Mouse (Mus musculus): ENCODE data around the gene Lman2l. TPM values are rescaled to one million over a fixed set of nuclear protein-coding genes. Genes with fewer than 3 reads are reported as not detected.

The Lman2l gene
- polyA plus RNA-seq (2015; fragmentation: Nextera tagmentation; extraction: Ambion mirVana), result 62.9 and 67.6 TPM in 2 replicates

GRCm38 (mm10) chr1:36444471-36445464, at the start of gene Lman2l:
Gene Lman2l, minus strand, starts transcription at chr1:36445271.
- Histone ChIP-seq H3K27ac (ENCODE audit: low read depth, low read length) (peak within 1 kb of the TSS; percentile 83), H3K9me3 (ENCODE audit: control insufficient read depth, low read length) (no peaks in the 10 kb centered on the region), H3K4me1 (ENCODE audit: control insufficient read depth, insufficient read depth, low read depth, low read length) (peaks cover 7% of the 10 kb centered on the region), H3K4me3 (ENCODE audit: low read length) (peak within 1 kb of the TSS; percentile 77), H3K36me3 (ENCODE audit: control insufficient read depth, insufficient read depth, low read length) (no peaks in the 10 kb centered on the region), H3K4me2 (ENCODE audit: low read length) (peak within 1 kb of the TSS; percentile 56), H3K9ac (ENCODE audit: low read depth, low read length) (peak within 1 kb of the TSS; percentile 80), H3K27me3 (replicated peaks; ENCODE audit: control insufficient read depth, insufficient read depth, low read length) (no peaks in the 10 kb centered on the region)
- WGBS, result under 1% methylated on average over 45 of the region's 57 CpGs
- ATAC-seq, result peak; percentile 100

GRCm38 (mm10) chr1:36493299-36493698, 48.2 kb upstream of the Lman2l start:
- H3K27ac ChIP-seq (ENCODE audit: low read depth, low read length), result no peak overlapping the region
- no peaks in the 10 kb centered on the region for H3K9me3 ChIP-seq (ENCODE audit: control insufficient read depth, low read length)
- H3K27me3 ChIP-seq (replicated peaks; ENCODE audit: control insufficient read depth, insufficient read depth, low read length), result no peaks in the 10 kb centered on the region
- H3K36me3 ChIP-seq (ENCODE audit: control insufficient read depth, insufficient read depth, low read length), result no peaks in the 10 kb centered on the region
- no peak overlapping the region for H3K4me3 ChIP-seq (ENCODE audit: low read length)
- 88% methylated on average over 6 of the region's 6 CpGs for WGBS
- H3K4me1 ChIP-seq (ENCODE audit: control insufficient read depth, insufficient read depth, low read depth, low read length), result peaks cover 2% of the 10 kb centered on the region; the same call in 1 of the 2 replicates
- no peak overlapping the region for H3K4me2 ChIP-seq (ENCODE audit: low read length)
- ATAC-seq, result no peak
- H3K9ac ChIP-seq (ENCODE audit: low read depth, low read length), result no peak overlapping the region

- H3K4me1 ChIP-seq (ENCODE audit: control insufficient read depth, insufficient read depth, low read depth, low read length), result peaks cover 2% of the 10 kb centered on the region; the same call in 1 of the 2 replicates
- H3K4me3 ChIP-seq (ENCODE audit: low read length), result no peak overlapping the region
- no peak overlapping the region for H3K4me2 ChIP-seq (ENCODE audit: low read length)
- H3K27ac ChIP-seq (ENCODE audit: low read depth, low read length), result no peak overlapping the region
- no peaks in the 10 kb centered on the region for H3K9me3 ChIP-seq (ENCODE audit: control insufficient read depth, low read length)
- H3K9ac ChIP-seq (ENCODE audit: low read depth, low read length), result no peak overlapping the region
- 52% methylated on average over 9 of the region's 9 CpGs for WGBS
- H3K27me3 ChIP-seq (replicated peaks; ENCODE audit: control insufficient read depth, insufficient read depth, low read length), result no peaks in the 10 kb centered on the region
- peak; percentile 70; the same call in 1 of the 2 replicates for ATAC-seq
- no peaks in the 10 kb centered on the region for H3K36me3 ChIP-seq (ENCODE audit: control insufficient read depth, insufficient read depth, low read length)
Measured at GRCm38 (mm10) chr1:36492416-36493139, 47.5 kb upstream of the Lman2l start.

GRCm38 (mm10) chr1:36489661-36490060, 44.6 kb upstream of the Lman2l start:
- no peak overlapping the region for H3K27ac ChIP-seq (ENCODE audit: low read depth, low read length)
- H3K4me3 ChIP-seq (ENCODE audit: low read length), result no peak overlapping the region
- H3K36me3 ChIP-seq (ENCODE audit: control insufficient read depth, insufficient read depth, low read length), result no peaks in the 10 kb centered on the region
- H3K4me2 ChIP-seq (ENCODE audit: low read length), result no peak overlapping the region
- WGBS, result 64% methylated on average over 6 of the region's 6 CpGs
- no peak for ATAC-seq
- no peak overlapping the region for H3K9ac ChIP-seq (ENCODE audit: low read depth, low read length)
- no peaks in the 10 kb centered on the region for H3K27me3 ChIP-seq (replicated peaks; ENCODE audit: control insufficient read depth, insufficient read depth, low read length)
- H3K4me1 ChIP-seq (ENCODE audit: control insufficient read depth, insufficient read depth, low read depth, low read length), result peaks cover 2% of the 10 kb centered on the region; the same call in 1 of the 2 replicates
- no peaks in the 10 kb centered on the region for H3K9me3 ChIP-seq (ENCODE audit: control insufficient read depth, low read length)

GRCm38 (mm10) chr1:36487111-36487510, 42.0 kb upstream of the Lman2l start:
- no peak overlapping the region for H3K4me2 ChIP-seq (ENCODE audit: low read length)
- no peaks in the 10 kb centered on the region for H3K9me3 ChIP-seq (ENCODE audit: control insufficient read depth, low read length)
- H3K27ac ChIP-seq (ENCODE audit: low read depth, low read length), result no peak overlapping the region
- no peaks in the 10 kb centered on the region for H3K4me1 ChIP-seq (ENCODE audit: control insufficient read depth, insufficient read depth, low read depth, low read length)
- no peak overlapping the region for H3K9ac ChIP-seq (ENCODE audit: low read depth, low read length)
- no peak overlapping the region for H3K4me3 ChIP-seq (ENCODE audit: low read length)
- WGBS, result 64% methylated on average over 9 of the region's 9 CpGs
- H3K36me3 ChIP-seq (ENCODE audit: control insufficient read depth, insufficient read depth, low read length), result no peaks in the 10 kb centered on the region
- ATAC-seq, result no peak
- no peaks in the 10 kb centered on the region for H3K27me3 ChIP-seq (replicated peaks; ENCODE audit: control insufficient read depth, insufficient read depth, low read length)

GRCm38 (mm10) chr1:36485080-36485479, 40.0 kb upstream of the Lman2l start:
- Histone ChIP-seq H3K9ac (ENCODE audit: low read depth, low read length) (no peak overlapping the region), H3K27me3 (replicated peaks; ENCODE audit: control insufficient read depth, insufficient read depth, low read length) (no peaks in the 10 kb centered on the region), H3K4me1 (ENCODE audit: control insufficient read depth, insufficient read depth, low read depth, low read length) (no peaks in the 10 kb centered on the region), H3K4me3 (ENCODE audit: low read length) (no peak overlapping the region), H3K4me2 (ENCODE audit: low read length) (no peak overlapping the region), H3K27ac (ENCODE audit: low read depth, low read length) (no peak overlapping the region), H3K9me3 (ENCODE audit: control insufficient read depth, low read length) (no peaks in the 10 kb centered on the region), H3K36me3 (ENCODE audit: control insufficient read depth, insufficient read depth, low read length) (no peaks in the 10 kb centered on the region)
- ATAC-seq, result no peak
- 76% methylated on average over 7 of the region's 7 CpGs for WGBS

GRCm38 (mm10) chr1:36483825-36484224, 38.8 kb upstream of the Lman2l start:
- Histone ChIP-seq H3K4me2 (ENCODE audit: low read length) (no peak overlapping the region), H3K4me3 (ENCODE audit: low read length) (no peak overlapping the region), H3K9ac (ENCODE audit: low read depth, low read length) (no peak overlapping the region), H3K9me3 (ENCODE audit: control insufficient read depth, low read length) (no peaks in the 10 kb centered on the region), H3K27me3 (replicated peaks; ENCODE audit: control insufficient read depth, insufficient read depth, low read length) (no peaks in the 10 kb centered on the region), H3K36me3 (ENCODE audit: control insufficient read depth, insufficient read depth, low read length) (no peaks in the 10 kb centered on the region), H3K4me1 (ENCODE audit: control insufficient read depth, insufficient read depth, low read depth, low read length) (no peaks in the 10 kb centered on the region), H3K27ac (ENCODE audit: low read depth, low read length) (no peak overlapping the region)
- 71% methylated on average over 4 of the region's 4 CpGs for WGBS
- ATAC-seq, result no peak

- Histone ChIP-seq H3K9ac (ENCODE audit: low read depth, low read length) (no peak overlapping the region), H3K9me3 (ENCODE audit: control insufficient read depth, low read length) (no peaks in the 10 kb centered on the region), H3K4me1 (ENCODE audit: control insufficient read depth, insufficient read depth, low read depth, low read length) (peaks cover 15% of the 10 kb centered on the region), H3K4me3 (ENCODE audit: low read length) (no peak overlapping the region), H3K27ac (ENCODE audit: low read depth, low read length) (no peak overlapping the region), H3K36me3 (ENCODE audit: control insufficient read depth, insufficient read depth, low read length) (no peaks in the 10 kb centered on the region), H3K27me3 (replicated peaks; ENCODE audit: control insufficient read depth, insufficient read depth, low read length) (no peaks in the 10 kb centered on the region), H3K4me2 (ENCODE audit: low read length) (no peak overlapping the region)
- ATAC-seq, result no peak
- WGBS, result 84% methylated on average over 12 of the region's 12 CpGs
Measured at GRCm38 (mm10) chr1:36479903-36480899, 35.1 kb upstream of the Lman2l start.
